Mouse (Mus musculus): ENCODE measurements around the gene Fgf15. TPM values are rescaled to one million over a fixed set of nuclear protein-coding genes. Genes with fewer than 3 reads are reported as not detected.

The Fgf15 gene
- polyA plus RNA-seq, 1 experiment = 24.6 TPM

DNA sequence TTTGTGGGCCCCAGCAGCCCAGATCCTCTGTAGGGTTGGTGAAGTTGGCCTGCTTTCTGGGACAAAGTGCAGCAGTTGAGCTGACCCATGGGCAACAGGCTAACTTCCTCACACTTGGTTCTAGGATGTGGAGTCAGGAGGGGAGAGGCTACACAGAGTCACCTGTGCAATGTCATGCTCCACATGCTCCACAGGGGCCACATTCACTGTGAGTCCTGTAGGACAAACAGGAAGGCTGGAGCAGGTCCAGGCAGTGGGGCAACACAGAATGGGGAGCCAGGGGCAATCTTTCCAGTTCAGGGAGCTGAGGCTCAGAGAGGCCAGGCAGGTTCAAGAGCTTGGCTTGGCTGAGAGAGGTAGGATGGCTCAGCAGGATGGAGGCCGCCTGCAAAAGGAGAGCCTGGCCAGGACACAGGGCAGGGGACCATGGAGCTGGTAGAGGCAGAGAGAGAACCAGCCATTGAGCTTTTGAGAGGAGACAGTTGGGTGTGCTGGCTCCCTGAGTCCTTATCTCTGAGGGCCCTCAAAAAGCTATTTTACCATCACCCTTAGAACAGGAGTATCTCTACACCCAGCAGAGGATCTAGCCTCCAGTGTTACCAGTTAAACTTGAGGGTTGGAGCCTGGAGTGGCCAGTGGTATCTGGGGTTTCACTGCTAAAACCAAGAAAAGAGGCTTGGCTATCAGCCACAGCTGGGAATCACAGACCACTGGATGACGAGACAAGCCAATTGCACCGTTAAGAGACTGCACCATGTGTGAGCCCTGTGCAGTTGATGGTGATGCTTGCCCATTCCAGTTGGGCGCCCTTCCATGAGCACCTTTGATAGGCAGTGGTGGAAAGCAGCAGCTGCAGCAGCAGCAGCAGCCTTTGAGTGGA, 31.9 kb downstream of the Fgf15 start:
- WGBS = 81% methylated on average over 4 of the region's 4 CpGs
- DNase-seq (ENCODE audit: low read depth, low spot score) = no peak

GRCm38 (mm10) chr7:144928889-144929210, 32.5 kb downstream of the Fgf15 start:
- DNase-seq (ENCODE audit: low read depth, low spot score) = no peak
- WGBS = 53% methylated on average over 6 of the region's 6 CpGs

DNA sequence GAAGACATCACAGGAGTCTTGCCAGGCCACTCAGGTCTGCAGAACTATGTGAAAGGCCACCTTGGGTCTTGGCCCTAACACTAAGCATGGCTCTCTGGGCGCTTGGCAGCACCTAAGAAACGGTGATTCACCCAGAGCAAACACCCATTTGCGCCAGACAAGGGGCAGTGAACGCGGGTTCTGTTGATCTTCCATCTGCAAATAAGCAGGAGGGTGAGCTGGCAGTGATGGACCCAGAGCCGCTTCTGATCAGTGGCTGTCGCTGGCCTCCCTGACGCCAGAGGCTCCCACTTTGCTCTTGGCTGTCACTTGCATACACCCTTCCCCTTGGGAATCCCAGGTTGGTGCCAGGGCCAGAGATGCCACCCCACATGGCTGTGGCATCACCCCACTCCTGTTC, 33.2 kb downstream of the Fgf15 start:
- DNase-seq (ENCODE audit: low read depth, low spot score) = no peak
- 22% methylated on average over 8 of the region's 8 CpGs for WGBS

DNA sequence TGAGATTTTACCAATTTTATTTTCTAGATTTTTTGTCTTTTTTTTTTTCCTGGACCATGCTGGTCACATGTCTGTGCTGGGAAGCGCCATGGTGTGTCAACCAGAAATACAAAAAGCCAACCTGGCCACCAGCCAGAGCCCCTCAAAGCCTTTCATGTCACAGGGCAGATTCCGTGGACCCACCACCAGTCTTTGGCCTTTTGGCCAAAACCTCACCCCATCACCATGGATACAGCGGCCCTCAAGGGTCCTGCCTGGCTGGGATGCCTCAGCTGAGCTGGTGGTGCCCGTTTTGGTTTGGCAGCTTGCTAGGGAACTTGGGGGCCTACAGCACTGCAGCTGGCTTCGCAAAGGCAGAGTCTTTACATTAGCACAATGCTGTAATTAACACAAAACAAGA, 33.6 kb downstream of the Fgf15 start:
- 76% methylated on average over 5 of the region's 5 CpGs for WGBS
- no peak for DNase-seq (ENCODE audit: low read depth, low spot score)

DNA sequence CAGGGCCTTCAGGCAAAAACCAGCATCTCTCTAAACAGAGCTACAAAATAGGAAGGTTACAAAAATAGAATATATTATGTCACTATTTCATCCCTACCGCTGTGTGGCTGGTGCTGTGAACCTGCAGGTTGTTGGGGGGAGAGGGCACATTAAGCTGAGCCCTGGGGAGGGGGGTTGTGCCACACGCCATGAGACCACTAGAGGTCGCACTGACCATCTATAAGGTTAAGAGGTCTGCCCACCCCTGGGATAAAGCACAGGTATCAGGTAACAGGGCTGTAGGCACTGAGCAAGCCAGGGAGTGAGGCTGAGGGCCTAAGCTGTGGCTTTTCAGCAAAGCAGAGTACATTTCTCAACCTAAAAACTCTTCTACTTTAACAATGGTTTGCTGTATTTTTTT, 35.4 kb downstream of the Fgf15 start:
- 30% methylated on average over 3 of the region's 3 CpGs for WGBS
- DNase-seq (ENCODE audit: low read depth, low spot score) = no peak

- 69% methylated on average over 18 of the region's 18 CpGs for WGBS
- no peak for DNase-seq (ENCODE audit: low read depth, low spot score)
Measured at GRCm38 (mm10) chr7:144932389-144932937, 36.1 kb downstream of the Fgf15 start.

DNA sequence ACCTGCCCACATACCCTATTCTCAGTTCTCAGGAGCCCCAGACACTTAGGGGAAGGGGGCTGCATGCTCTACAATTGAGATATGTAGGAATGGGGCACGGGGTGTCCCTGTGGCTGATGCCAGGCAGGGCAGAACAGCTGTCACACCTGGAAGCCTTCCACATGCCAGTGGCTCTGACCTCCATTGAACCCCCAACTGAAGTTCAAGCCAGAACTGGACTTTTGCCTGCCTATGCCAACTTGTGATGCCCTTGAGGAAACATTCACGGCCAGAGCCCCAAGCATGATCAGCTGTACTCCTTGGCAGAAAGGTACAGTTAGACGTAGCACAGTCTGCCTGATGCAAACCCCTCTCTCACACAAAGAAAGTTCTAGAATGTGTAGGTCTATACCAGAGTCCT, 37.0 kb downstream of the Fgf15 start:
- no peak for DNase-seq (ENCODE audit: low read depth, low spot score)
- WGBS = 65% methylated on average over 3 of the region's 3 CpGs

- 83% methylated on average over 8 of the region's 8 CpGs for WGBS
- no peak for DNase-seq (ENCODE audit: low read depth, low spot score)
Measured at GRCm38 (mm10) chr7:144933796-144934195, 37.5 kb downstream of the Fgf15 start.

DNA sequence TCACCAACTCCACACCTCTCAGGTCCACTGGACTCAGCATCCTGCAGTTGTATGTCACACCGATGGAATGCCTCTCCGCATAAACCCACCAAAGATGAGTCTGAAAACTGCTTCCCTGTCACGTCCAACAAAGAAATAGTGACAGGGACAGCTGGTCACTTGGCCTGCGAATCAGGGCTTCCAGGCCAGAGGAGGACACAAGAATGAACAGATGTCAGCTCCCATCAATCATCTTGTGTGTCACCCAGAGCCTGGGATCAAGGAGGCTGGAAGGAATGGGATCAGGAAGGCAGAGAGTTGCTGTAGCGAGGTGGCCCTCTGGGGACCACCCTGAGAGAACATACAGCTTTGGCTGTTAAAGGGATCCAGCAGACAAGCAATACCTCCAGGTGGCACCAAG, 38.6 kb downstream of the Fgf15 start:
- WGBS = 84% methylated on average over 5 of the region's 5 CpGs
- DNase-seq (ENCODE audit: low read depth, low spot score) = no peak

- no peak for DNase-seq (ENCODE audit: low read depth, low spot score)
- WGBS = 46% methylated on average over 5 of the region's 5 CpGs
Measured at GRCm38 (mm10) chr7:144935563-144935962, 39.2 kb downstream of the Fgf15 start.

DNA sequence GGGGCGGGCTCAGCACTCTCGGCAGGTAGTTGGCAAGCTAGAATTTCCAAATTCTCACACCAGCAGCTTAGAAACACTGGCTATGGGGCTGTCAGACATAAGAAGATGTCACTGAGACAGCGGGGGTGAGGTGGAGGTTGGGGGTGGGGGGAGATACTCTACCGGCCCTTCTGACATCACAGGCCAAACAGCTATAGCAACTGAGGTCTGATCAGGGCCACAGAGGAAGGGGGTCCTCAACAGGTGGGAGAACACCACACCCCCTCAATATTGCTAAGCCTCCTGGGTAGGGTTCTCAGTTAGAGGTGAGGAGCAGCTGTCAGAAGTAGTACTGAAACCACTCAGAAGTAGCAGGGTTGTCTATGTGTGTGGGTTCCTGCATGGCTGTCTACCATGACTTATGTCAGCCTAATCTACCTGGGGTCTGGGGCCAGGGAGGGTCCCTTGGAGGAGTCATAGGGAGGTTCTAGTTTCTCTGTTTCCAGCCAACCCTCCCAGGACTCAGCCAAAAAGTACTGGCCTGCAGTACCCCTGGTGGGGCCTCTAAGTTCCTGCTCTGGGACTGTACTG, 40.1 kb downstream of the Fgf15 start:
- 82% methylated on average over 4 of the region's 4 CpGs for WGBS

DNA sequence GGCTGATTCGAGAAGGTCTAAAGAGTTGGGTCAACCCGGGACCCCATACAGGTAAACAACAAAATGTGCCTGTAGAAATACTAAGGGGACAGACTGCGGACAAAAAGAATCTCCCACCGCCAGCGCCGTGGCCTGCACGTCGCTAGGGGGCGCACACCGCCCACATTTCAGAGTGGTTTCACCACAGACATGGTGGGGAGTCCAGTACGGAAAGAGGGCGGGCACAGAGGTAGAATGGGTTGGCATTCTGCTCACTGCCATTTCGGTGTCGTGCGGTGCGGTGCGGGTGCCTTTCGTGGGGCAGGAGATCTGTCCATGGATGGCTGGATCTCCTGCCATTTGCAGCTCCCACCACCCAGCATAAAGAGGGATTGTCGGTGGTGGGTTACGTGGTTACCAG, 41.2 kb downstream of the Fgf15 start:
- under 1% methylated on average over 20 of the region's 20 CpGs for WGBS
- DNase-seq (ENCODE audit: low read depth, low spot score) = peak; percentile 70

More for the DNA sequence above, 40.1 kb downstream of the Fgf15 start:
- DNase-seq (ENCODE audit: low read depth, low spot score) = no peak

- DNase-seq (ENCODE audit: low read depth, low spot score) = no peak
- WGBS = 1% methylated on average over 39 of the region's 39 CpGs
Measured at GRCm38 (mm10) chr7:144937899-144938517, 41.7 kb downstream of the Fgf15 start.

DNA sequence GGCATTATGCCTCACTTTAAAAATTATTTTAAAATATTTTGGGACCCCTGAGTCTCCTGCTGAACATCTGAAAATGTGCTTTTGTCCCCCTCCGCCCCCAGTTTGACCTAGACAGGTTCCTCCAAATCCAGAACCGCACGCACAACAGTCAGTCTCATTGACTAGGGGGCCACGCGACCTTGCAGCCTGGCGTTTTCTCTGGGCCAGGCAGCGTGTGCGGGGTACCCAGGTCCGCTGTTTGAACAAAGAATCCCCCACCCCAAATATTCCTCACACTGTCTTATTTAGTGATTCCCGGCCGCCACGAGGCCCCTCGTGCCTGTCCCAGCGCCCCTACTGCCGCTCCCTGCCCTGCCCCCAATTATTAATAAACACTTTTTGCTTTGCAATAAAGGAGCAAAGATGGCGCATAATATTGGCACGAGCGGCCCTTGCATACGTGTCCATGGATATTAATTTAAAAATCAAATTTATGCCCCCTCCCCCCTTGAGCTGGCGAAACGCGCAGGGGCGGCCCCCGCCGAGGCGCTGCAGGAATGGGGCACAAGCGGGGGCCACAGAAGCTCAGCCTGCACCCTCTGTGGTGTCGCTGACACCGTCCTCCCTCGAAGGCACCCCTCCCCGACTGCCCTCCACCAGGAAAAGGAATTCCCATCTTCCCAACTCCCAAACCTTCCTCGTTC, 42.5 kb downstream of the Fgf15 start:
- WGBS = under 1% methylated on average over 32 of the region's 32 CpGs
- no peak for DNase-seq (ENCODE audit: low read depth, low spot score)

GRCm38 (mm10) chr7:144939344-144940002, 43.1 kb downstream of the Fgf15 start, which contains the start of gene Ccnd1:
Gene Ccnd1, minus strand, starts transcription at chr7:144939925.
- no peak for DNase-seq (ENCODE audit: low read depth, low spot score)
- WGBS = under 1% methylated on average over 43 of the region's 45 CpGs

- DNase-seq (ENCODE audit: low read depth, low spot score) = no peak
- 1% methylated on average over 22 of the region's 22 CpGs for WGBS
Measured at GRCm38 (mm10) chr7:144940003-144940571, 43.8 kb downstream of the Fgf15 start.

- WGBS = 12% methylated on average over 11 of the region's 11 CpGs
- DNase-seq (ENCODE audit: low read depth, low spot score) = no peak
Measured at GRCm38 (mm10) chr7:144940585-144940984, 44.3 kb downstream of the Fgf15 start.

- under 1% methylated on average over 39 of the region's 39 CpGs for WGBS
Measured at GRCm38 (mm10) chr7:144941242-144941831, 45.0 kb downstream of the Fgf15 start.

More at GRCm38 (mm10) chr7:144941242-144941831, 45.0 kb downstream of the Fgf15 start:
- DNase-seq (ENCODE audit: low read depth, low spot score) = peak; percentile 85

Data from large intestine, adult 2 months (tissue).